Comparison of ENCODE assay signal across 8 mouse cellular contexts in the genomic region with DNA sequence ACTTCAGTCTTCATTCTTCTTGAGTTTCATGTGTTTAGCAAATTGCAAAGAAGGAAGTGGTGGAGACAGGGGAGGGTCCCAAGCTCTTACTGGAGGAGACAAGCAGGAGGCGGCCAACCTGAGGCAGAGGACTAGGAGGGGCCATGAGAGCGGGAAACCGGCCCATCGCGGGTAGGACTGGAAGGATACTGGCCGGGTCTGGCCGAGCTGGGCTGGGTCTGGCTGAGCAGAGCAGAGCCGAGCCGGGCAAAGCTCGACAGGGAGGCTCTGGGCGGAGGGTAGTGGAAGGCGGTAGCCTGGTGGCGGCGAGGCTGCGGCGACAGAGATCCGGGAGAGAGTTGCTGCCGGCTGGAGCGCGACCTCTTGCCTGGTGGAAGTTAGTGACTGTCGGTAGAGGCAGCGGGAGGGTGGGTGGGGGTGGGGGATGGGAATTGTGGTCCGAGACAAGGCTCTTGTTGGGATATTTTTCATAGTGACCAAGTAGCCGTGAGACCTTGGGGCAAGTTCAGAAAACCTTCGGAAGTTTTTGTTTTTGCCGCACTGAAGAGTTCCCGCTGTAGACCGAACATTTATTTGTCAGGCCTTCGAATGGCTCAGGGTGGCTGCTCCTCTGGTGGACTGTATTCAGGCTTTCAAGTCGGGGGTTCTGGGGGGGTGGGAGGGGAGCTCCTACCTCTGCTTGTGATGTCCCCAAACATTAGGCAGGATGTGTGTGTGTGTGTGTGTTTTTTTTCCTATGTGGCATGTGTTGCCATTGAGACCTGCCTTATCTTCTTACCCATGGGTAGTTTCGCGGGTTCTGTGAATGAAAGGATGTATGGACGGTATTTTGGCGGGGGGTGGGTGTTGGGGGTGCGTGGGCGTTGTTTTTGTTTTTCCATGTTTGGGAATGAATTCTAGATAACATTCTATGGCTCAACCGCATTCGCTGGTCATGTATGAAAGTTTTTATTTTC. TPM values are rescaled to one million over a fixed set of nuclear protein-coding genes. Genes with fewer than 3 reads are reported as not detected.
DNase-seq lines count a peak whose midpoint lies in the region.

A gene (plus strand): TSS at position 106 of the 956 bp plus-strand sequence.

- peaks cover 27% of the 10 kb centered on the region for H3K4me1 ChIP-seq in forebrain, embryonic 10.5 days
- peaks cover 20% of the 10 kb centered on the region for H3K4me1 ChIP-seq in midbrain, embryonic 10.5 days

- WGBS in forebrain, embryonic 10.5 days: 24% methylated on average over 38 of the region's 38 CpGs
- WGBS in large intestine, adult 2 months: 12% methylated on average over 38 of the region's 38 CpGs
- 23% methylated on average over 38 of the region's 38 CpGs for WGBS in midbrain, embryonic 10.5 days

- peak; percentile 9 to 22 for DNase-seq in CD8-positive naive resting alpha-beta T cell, adult 2 months (ENCODE audit: low read depth in 2 of 2, low spot score in 2 of 2)
- peak; percentile 84 for DNase-seq in adrenal gland, adult 2 months
- DNase-seq in forebrain, embryonic 10.5 days (ENCODE audit: extremely low spot score, low spot score): peak; percentile 73
- peak; percentile 88 to 92 for DNase-seq in heart, postnatal 14 days
- DNase-seq in large intestine, adult 2 months (ENCODE audit: low read depth, low spot score): peak; percentile 13
- peak; percentile 74 for DNase-seq in midbrain, embryonic 10.5 days (ENCODE audit: low spot score)
- DNase-seq in spleen, postnatal 14 days (ENCODE audit: low spot score in 2 of 2): peak; percentile 63 to 75
- no peak for DNase-seq in left cerebral cortex, adult 18-20 months (ENCODE audit: low spot score in 2 of 2)

- H3K27me3 ChIP-seq in forebrain, embryonic 10.5 days (ENCODE audit: poor library complexity, severe bottlenecking): no peaks in the 10 kb centered on the region
- H3K27me3 ChIP-seq in midbrain, embryonic 10.5 days (ENCODE audit: low read depth, poor library complexity, severe bottlenecking): no peaks in the 10 kb centered on the region; the same call in 1 of the 2 replicates

- peak within 1 kb of the TSS; percentile 87 for H3K27ac ChIP-seq in forebrain, embryonic 10.5 days
- peak within 1 kb of the TSS; percentile 88 for H3K27ac ChIP-seq in midbrain, embryonic 10.5 days (replicated peaks)

- no peaks in the 10 kb centered on the region for H3K36me3 ChIP-seq in forebrain, embryonic 10.5 days (replicated peaks)
- no peaks in the 10 kb centered on the region for H3K36me3 ChIP-seq in midbrain, embryonic 10.5 days

- intact Hi-C loops in heart, postnatal 14 days (cut with DNase I): loop anchor here (5.0 kb wide), 1 partner anchor 49 kb away; a partner anchor contains a TSS

- peak within 1 kb of the TSS; percentile 52 for H3K4me3 ChIP-seq in forebrain, embryonic 10.5 days
- peak within 1 kb of the TSS; percentile 56 for H3K4me3 ChIP-seq in midbrain, embryonic 10.5 days

- H3K9me3 ChIP-seq in forebrain, embryonic 10.5 days: no peaks in the 10 kb centered on the region
- no peaks in the 10 kb centered on the region for H3K9me3 ChIP-seq in midbrain, embryonic 10.5 days (replicated peaks)

RNA-seq across cellular contexts. Expression of the gene that starts here (rescaled TPM):
- 10 to 100 TPM; 62.5 to 80.9 TPM for total RNA-seq in adrenal gland, adult 2 months (2021)
- 57.5 and 59.7 TPM in 2 replicates for polyA plus RNA-seq in adrenal gland, adult 2 months (2012; rRNA removed)
- polyA plus RNA-seq in forebrain, embryonic 10.5 days (2016; fragmentation: Nextera tagmentation; extraction: Ambion mirVana): 20.8 and 23.7 TPM in 2 replicates
- 100 to 1,000 TPM; 101 to 105 TPM for total RNA-seq in heart, postnatal 14 days (2021)
- 21.8 and 48.3 TPM in 2 replicates for polyA plus RNA-seq in large intestine, adult 2 months (2012; rRNA removed)
- polyA plus RNA-seq in midbrain, embryonic 10.5 days (2016; fragmentation: Nextera tagmentation; extraction: Ambion mirVana): 22.1 and 24.7 TPM in 2 replicates
- under 1 TPM; 0.19 to 0.33 TPM for total RNA-seq in left cerebral cortex, adult 18-20 months (2021)

Comparison
In these comparisons a context has a peak if more than half of its experiments do, and no peak if none do; other contexts are left out.
1. RNA of the gene that starts here (total RNA-seq): 101 to 105 TPM in heart, postnatal 14 days and 62.5 to 80.9 TPM in adrenal gland, adult 2 months; 0.19 to 0.33 TPM in left cerebral cortex, adult 18-20 months; every median in the first group is over 10 times any median in the second.
2. DNase-seq: peak in CD8-positive naive resting alpha-beta T cell, adult 2 months (2 of 2), adrenal gland, adult 2 months (single experiment), forebrain, embryonic 10.5 days (single experiment), heart, postnatal 14 days (2 of 2), large intestine, adult 2 months (single experiment), midbrain, embryonic 10.5 days (single experiment) and spleen, postnatal 14 days (2 of 2); none in left cerebral cortex, adult 18-20 months (0 of 2).